Mouse (Mus musculus) megakaryocyte, embryonic 14.5 days (primary cell): ENCODE results near the gene Set.

Source experiments
- FLI1 ChIP-seq: IDR thresholded peaks from 2 replicates; pipeline ENCODE4 v1.6.1; 2012; ENCODE audit warnings: low read length, inconsistent platforms, mixed read lengths
- GATA1 ChIP-seq: IDR thresholded peaks from 3 replicates; pipeline ENCODE4 v1.6.1; 2012; ENCODE audit warnings: mixed read lengths, low read length, inconsistent platforms, borderline replicate concordance

DNA sequence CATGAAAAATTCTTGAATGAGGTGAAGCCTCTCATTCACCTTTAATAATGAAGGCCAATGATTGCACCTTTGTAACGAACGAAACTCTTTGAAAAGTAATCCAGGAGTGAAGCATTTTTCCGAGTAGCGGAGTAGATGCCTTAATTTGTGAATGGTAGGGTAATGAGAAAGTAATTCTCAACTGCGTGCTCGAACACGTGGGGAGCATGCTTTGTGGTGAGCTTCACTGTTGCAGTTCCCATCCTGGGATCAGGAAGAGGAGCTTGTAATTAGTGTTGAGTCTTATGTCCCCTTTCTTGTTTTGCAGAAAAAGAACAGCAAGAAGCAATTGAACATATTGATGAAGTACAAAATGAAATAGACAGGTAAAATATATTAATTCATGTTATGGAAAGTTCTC, 10.8 kb downstream of the Set start:
- TF ChIP-seq GATA1 (no peak), FLI1 (no peak)
